Mouse (Mus musculus): ENCODE data around the gene Rgs4. TPM values are rescaled to one million over a fixed set of nuclear protein-coding genes. Genes with fewer than 3 reads are reported as not detected.

Rgs4 gene
- polyA plus RNA-seq, 1 experiment from 2014 or later: 11.0 TPM

GRCm38 (mm10) chr1:169693040-169693439, 54.4 kb downstream of the Rgs4 start:
- CTCF ChIA-PET: interaction anchor here (1.4 kb wide), 1 partner anchor 127 kb away, joined by 3 read pairs; no protein-coding TSS in a partner anchor
- in situ Hi-C loops (cut with MboI; ENCODE audit: low pct_unique_long_range_greater_than_20kb): no loop called here
- no peaks in the 10 kb centered on the region for H3K27me3 ChIP-seq
- POLR2A ChIA-PET: no interaction called here
- TF ChIP-seq CTCF (IDR thresholded peaks at IDR 0.05): no peak
- ATAC-seq (no peak), DNase-seq (ENCODE audit: low read depth, low spot score) (no peak)

Other genes with a start within 250 kb of the Rgs4 start
- 39.7 TPM for gene Nuf2, start 216.2 kb downstream of the Rgs4 start, polyA plus RNA-seq (2021)
- 0.14 TPM for gene Rgs5, start 92.1 kb downstream of the Rgs4 start, polyA plus RNA-seq (2021)
- gene Ccdc190, start 181.0 kb upstream of the Rgs4 start, polyA plus RNA-seq (2021): 0.82 TPM
- gene Hsd17b7, start 221.6 kb upstream of the Rgs4 start, polyA plus RNA-seq (2021): 11.3 TPM

Measured in Patski (cell line).